Mouse (Mus musculus) heart, postnatal 0 days (tissue): ENCODE results near the gene Cpsf6.

Source experiments
- CTCF ChIP-seq: IDR thresholded peaks from 2 replicates; pipeline ENCODE4 v1.5.1; 2016; ENCODE audit warnings: antibody characterized with exemption, control low read depth, low read depth
- EP300 ChIP-seq: IDR thresholded peaks from 2 replicates; pipeline ENCODE4 v1.6.1; 2016; ENCODE audit warnings: antibody characterized with exemption, low read depth

DNA sequence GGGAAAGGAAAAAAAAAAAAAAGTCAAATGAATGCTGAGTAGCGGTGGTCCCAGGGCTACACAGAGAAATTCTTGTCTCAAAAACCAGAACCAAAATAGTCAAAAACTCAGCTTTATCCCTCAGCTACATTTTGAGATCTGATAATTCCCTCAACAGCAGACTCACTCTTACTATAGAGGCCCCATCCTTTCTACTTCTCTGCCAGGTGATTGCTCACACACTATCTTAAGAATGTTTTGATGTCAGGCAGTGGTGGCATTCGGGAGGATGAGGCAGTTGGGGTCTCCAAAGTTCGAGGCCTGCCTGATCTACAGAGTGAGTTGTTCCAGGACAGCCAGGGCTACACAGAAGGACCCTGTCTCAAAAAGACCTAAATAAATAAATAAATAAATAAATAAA, 1.2 kb downstream of the Cpsf6 start:
- TF ChIP-seq EP300 (no peak), CTCF (no peak)
